Mouse (Mus musculus): ENCODE data around the gene Cop1. TPM values are rescaled to one million over a fixed set of nuclear protein-coding genes. Genes with fewer than 3 reads are reported as not detected.
"Not testable (repeated sequence)": the region's sequence is repeated elsewhere in the genome, so short reads cannot be mapped to it uniquely, and the experiment has no call there.

Cop1 gene
- 140 and 152 TPM in 2 replicates for polyA plus RNA-seq (2016; fragmentation: Nextera tagmentation; extraction: Ambion mirVana)

- H3K9me3 ChIP-seq; H3K36me3 ChIP-seq; H3K27me3 ChIP-seq (replicated peaks): not testable (repeated sequence)
- peak; percentile 97 for ATAC-seq (ENCODE audit: low FRiP score, low read depth)
- under 1% methylated on average over 83 of the region's 97 CpGs for WGBS
- H3K4me1 ChIP-seq, result peaks cover 11% of the 10 kb centered on the region
- H3K27ac ChIP-seq, result peak within 1 kb of the TSS; percentile 87
- peak within 1 kb of the TSS; percentile 69 for H3K4me3 ChIP-seq
- peak within 1 kb of the TSS; percentile 67 for H3K9ac ChIP-seq
- H3K4me2 ChIP-seq (replicated peaks), result peak within 1 kb of the TSS; percentile 61
Measured at GRCm38 (mm10) chr1:159231781-159232571, at the start of gene Cop1. Gene Cop1 (plus strand): TSS chr1:159232320.

GRCm38 (mm10) chr1:159186741-159187140 is 45.4 kb upstream of the Cop1 start:
- Histone ChIP-seq H3K27ac (no peak overlapping the region), H3K4me2 (replicated peaks) (no peak overlapping the region), H3K4me1 (no peaks in the 10 kb centered on the region), H3K4me3 (no peak overlapping the region), H3K36me3 (no peaks in the 10 kb centered on the region), H3K27me3 (replicated peaks) (no peaks in the 10 kb centered on the region), H3K9me3 (no peaks in the 10 kb centered on the region), H3K9ac (no peak overlapping the region)
- ATAC-seq (ENCODE audit: low FRiP score, low read depth), result no peak
- WGBS, result 69% methylated on average over 3 of the region's 3 CpGs

- no peaks in the 10 kb centered on the region for H3K9me3 ChIP-seq
Measured at GRCm38 (mm10) chr1:159198603-159199002, 33.5 kb upstream of the Cop1 start.

GRCm38 (mm10) chr1:159199606-159200005 is 32.5 kb upstream of the Cop1 start:
- WGBS, result 91% methylated on average over 3 of the region's 3 CpGs
- no peak for ATAC-seq (ENCODE audit: low FRiP score, low read depth)

More at GRCm38 (mm10) chr1:159198603-159199002, 33.5 kb upstream of the Cop1 start:
- WGBS, result 73% methylated on average over 3 of the region's 3 CpGs
- H3K36me3 ChIP-seq, result no peaks in the 10 kb centered on the region
- no peaks in the 10 kb centered on the region for H3K4me1 ChIP-seq
- H3K27ac ChIP-seq, result no peak overlapping the region
- no peak overlapping the region for H3K4me3 ChIP-seq
- H3K4me2 ChIP-seq (replicated peaks), result no peak overlapping the region
- ATAC-seq (ENCODE audit: low FRiP score, low read depth), result no peak
- H3K9ac ChIP-seq, result no peak overlapping the region
- H3K27me3 ChIP-seq (replicated peaks), result no peaks in the 10 kb centered on the region

GRCm38 (mm10) chr1:159201220-159201619 is 30.9 kb upstream of the Cop1 start:
- H3K27me3 ChIP-seq (replicated peaks), result no peaks in the 10 kb centered on the region
- H3K4me3 ChIP-seq, result no peak overlapping the region
- H3K27ac ChIP-seq, result no peak overlapping the region
- no peaks in the 10 kb centered on the region for H3K4me1 ChIP-seq
- no peak overlapping the region for H3K4me2 ChIP-seq (replicated peaks)
- ATAC-seq (ENCODE audit: low FRiP score, low read depth), result no peak
- no peak overlapping the region for H3K9ac ChIP-seq
- H3K36me3 ChIP-seq, result no peaks in the 10 kb centered on the region
- H3K9me3 ChIP-seq, result no peaks in the 10 kb centered on the region

More at GRCm38 (mm10) chr1:159199606-159200005, 32.5 kb upstream of the Cop1 start:
- no peak overlapping the region for H3K4me3 ChIP-seq
- H3K27ac ChIP-seq, result no peak overlapping the region
- H3K36me3 ChIP-seq, result no peaks in the 10 kb centered on the region
- no peak overlapping the region for H3K9ac ChIP-seq
- no peak overlapping the region for H3K4me2 ChIP-seq (replicated peaks)
- no peaks in the 10 kb centered on the region for H3K9me3 ChIP-seq
- no peaks in the 10 kb centered on the region for H3K4me1 ChIP-seq
- H3K27me3 ChIP-seq (replicated peaks), result no peaks in the 10 kb centered on the region

- no peak for ATAC-seq (ENCODE audit: low FRiP score, low read depth)
- H3K36me3 ChIP-seq, result no peaks in the 10 kb centered on the region
- WGBS, result 83% methylated on average over 4 of the region's 4 CpGs
- H3K27ac ChIP-seq, result no peak overlapping the region
- no peak overlapping the region for H3K9ac ChIP-seq
- no peak overlapping the region for H3K4me3 ChIP-seq
- no peaks in the 10 kb centered on the region for H3K27me3 ChIP-seq (replicated peaks)
- H3K9me3 ChIP-seq, result no peaks in the 10 kb centered on the region
- no peak overlapping the region for H3K4me2 ChIP-seq (replicated peaks)
- no peaks in the 10 kb centered on the region for H3K4me1 ChIP-seq
Measured at GRCm38 (mm10) chr1:159211711-159212110, 20.4 kb upstream of the Cop1 start.

GRCm38 (mm10) chr1:159217437-159217836 is 14.7 kb upstream of the Cop1 start:
- no peaks in the 10 kb centered on the region for H3K36me3 ChIP-seq
- no peak overlapping the region for H3K27ac ChIP-seq
- 90% methylated on average over 4 of the region's 4 CpGs for WGBS
- no peaks in the 10 kb centered on the region for H3K9me3 ChIP-seq
- no peak overlapping the region for H3K4me3 ChIP-seq
- no peaks in the 10 kb centered on the region for H3K27me3 ChIP-seq (replicated peaks)
- no peaks in the 10 kb centered on the region for H3K4me1 ChIP-seq
- H3K9ac ChIP-seq, result no peak overlapping the region
- no peak for ATAC-seq (ENCODE audit: low FRiP score, low read depth)
- no peak overlapping the region for H3K4me2 ChIP-seq (replicated peaks)

- no peaks in the 10 kb centered on the region for H3K4me1 ChIP-seq
- no peak for ATAC-seq (ENCODE audit: low FRiP score, low read depth)
- H3K27me3 ChIP-seq (replicated peaks), result no peaks in the 10 kb centered on the region
- no peak overlapping the region for H3K4me3 ChIP-seq
- H3K36me3 ChIP-seq, result no peaks in the 10 kb centered on the region
- H3K27ac ChIP-seq, result no peak overlapping the region
- no peak overlapping the region for H3K4me2 ChIP-seq (replicated peaks)
- WGBS, result 84% methylated on average over 2 of the region's 2 CpGs
- H3K9me3 ChIP-seq, result no peaks in the 10 kb centered on the region
- H3K9ac ChIP-seq, result no peak overlapping the region
Measured at GRCm38 (mm10) chr1:159222046-159222445, 10.1 kb upstream of the Cop1 start.

GRCm38 (mm10) chr1:159225064-159225824 is 6.9 kb upstream of the Cop1 start:
- no peak overlapping the region for H3K4me3 ChIP-seq
- no peak overlapping the region for H3K27ac ChIP-seq
- no peaks in the 10 kb centered on the region for H3K9me3 ChIP-seq
- no peak overlapping the region for H3K4me2 ChIP-seq (replicated peaks)
- 87% methylated on average over 7 of the region's 8 CpGs for WGBS
- ATAC-seq (ENCODE audit: low FRiP score, low read depth), result no peak
- no peak overlapping the region for H3K9ac ChIP-seq
- H3K36me3 ChIP-seq, result no peaks in the 10 kb centered on the region
- H3K4me1 ChIP-seq, result no peaks in the 10 kb centered on the region
- no peaks in the 10 kb centered on the region for H3K27me3 ChIP-seq (replicated peaks)

- Histone ChIP-seq H3K4me2 (replicated peaks) (peak overlapping the region; percentile 54), H3K27ac (0 out of 2 replicates have a peak overlapping the region, but pooled peaks have one; percentile 26), H3K4me3 (peak overlapping the region; percentile 69), H3K4me1 (peaks cover 11% of the 10 kb centered on the region), H3K9ac (peak overlapping the region; percentile 67)
- H3K9me3 ChIP-seq; H3K36me3 ChIP-seq; H3K27me3 ChIP-seq (replicated peaks): not testable (repeated sequence)
- ATAC-seq (ENCODE audit: low FRiP score, low read depth), result peak; percentile 68
- WGBS, result under 1% methylated on average over 33 of the region's 47 CpGs
Measured at GRCm38 (mm10) chr1:159232572-159233261, 597 bp downstream of the Cop1 start.

- Histone ChIP-seq H3K27me3 (replicated peaks) (no peaks in the 10 kb centered on the region), H3K36me3 (no peaks in the 10 kb centered on the region), H3K4me2 (replicated peaks) (peak overlapping the region; percentile 54), H3K9ac (peak overlapping the region; percentile 67), H3K9me3 (no peaks in the 10 kb centered on the region), H3K27ac (no peak overlapping the region), H3K4me1 (peaks cover 15% of the 10 kb centered on the region), H3K4me3 (peak overlapping the region; percentile 69)
- 33% methylated on average over 5 of the region's 5 CpGs for WGBS
- ATAC-seq (ENCODE audit: low FRiP score, low read depth), result no peak
Measured at GRCm38 (mm10) chr1:159233426-159233825, 1.3 kb downstream of the Cop1 start.

- H3K9me3 ChIP-seq, result no peaks in the 10 kb centered on the region
- no peak overlapping the region for H3K27ac ChIP-seq
- H3K9ac ChIP-seq, result no peak overlapping the region
- peaks cover 16% of the 10 kb centered on the region for H3K4me1 ChIP-seq
- WGBS, result 88% methylated on average over 2 of the region's 2 CpGs
- no peaks in the 10 kb centered on the region for H3K36me3 ChIP-seq
- no peak overlapping the region for H3K4me3 ChIP-seq
- ATAC-seq (ENCODE audit: low FRiP score, low read depth), result no peak
- H3K27me3 ChIP-seq (replicated peaks), result no peaks in the 10 kb centered on the region
- H3K4me2 ChIP-seq (replicated peaks), result peak overlapping the region; percentile 54
Measured at GRCm38 (mm10) chr1:159234496-159234895, 2.4 kb downstream of the Cop1 start.

Data from neural tube, embryonic 12.5 days (tissue).